Mouse (Mus musculus) stomach, adult 2 months (tissue): ENCODE results near the gene H2afb2. TPM values are rescaled to one million over a fixed set of nuclear protein-coding genes. Genes with fewer than 3 reads are reported as not detected.

ENCODE experiments used
- polyA plus RNA-seq: library from polyadenylated mRNA; depleted of rRNA; stranded (reverse); fragments of >200 nt; gene quantifications from 2 replicates; pipeline ENCODE4 v1.2.3, GENCODE M21; 2012; rRNA removed

Gene H2afb2
- not detected in 2 replicates for polyA plus RNA-seq

GRCm38 (mm10) chrX:116680878-116681277 lies at the start of gene H2afb2:
Gene H2afb2, plus strand, starts transcription at chrX:116681178.

Other genes with a start within 250 kb of the H2afb2 start
- gene Cpxcr1, start 232.2 kb upstream of the H2afb2 start, polyA plus RNA-seq = not detected in 2 replicates